Mouse (Mus musculus) midbrain, embryonic 16.5 days (tissue): ENCODE measurements at regions not wholly inside any gene's neighbourhood (a gene's known extent, or its start where the extent isn't known, plus 50 kb on each side); places are given as distances from the start of the nearest gene placed in this dataset.

Source experiments
- ATAC-seq: fragments of 200-750 bp; cut with Nextera tagmentation; 2 replicates; pipeline ENCODE4 v1.8.0; 2017; ENCODE audit warnings: moderate TSS enrichment
- H3K27ac ChIP-seq: fragments of 300-500 bp; sonication (generic); 2 replicates; pipeline ENCODE4 v1.5.1; 2014; ENCODE audit warnings: mild to moderate bottlenecking, low read length, mixed read lengths
- H3K27me3 ChIP-seq: fragments of 300-500 bp; sonication (generic); 2 replicates; pipeline ENCODE4 v1.6.1; 2014; ENCODE audit warnings: low read depth, low read length, mixed read lengths; ENCODE audit not compliant: control insufficient read depth, insufficient read depth
- H3K36me3 ChIP-seq: fragments of 300-500 bp; sonication (generic); 2 replicates; pipeline ENCODE4 v1.6.1; 2014; ENCODE audit warnings: mild to moderate bottlenecking, low read length, moderate library complexity, mixed read lengths; ENCODE audit not compliant: control insufficient read depth, insufficient read depth
- H3K4me1 ChIP-seq: fragments of 300-500 bp; sonication (generic); 2 replicates; pipeline ENCODE4 v1.6.1; 2014; ENCODE audit warnings: mild to moderate bottlenecking, low read length, mixed read lengths; ENCODE audit not compliant: control insufficient read depth, insufficient read depth
- H3K4me2 ChIP-seq: fragments of 300-500 bp; sonication (generic); 2 replicates; pipeline ENCODE4 v1.6.1; 2014; ENCODE audit warnings: mild to moderate bottlenecking, low read length, mixed read lengths
- H3K4me3 ChIP-seq: fragments of 300-500 bp; sonication (generic); 2 replicates; pipeline ENCODE4 v1.5.1; 2014; ENCODE audit warnings: low read depth, mild to moderate bottlenecking, low read length, moderate library complexity, mixed read lengths
- H3K9ac ChIP-seq: fragments of 300-500 bp; sonication (generic); 2 replicates; pipeline ENCODE4 v1.6.1; 2014; ENCODE audit warnings: low read depth, low read length, mixed read lengths
- H3K9me3 ChIP-seq: fragments of 300-500 bp; sonication (generic); replicated peaks from 2 replicates; pipeline ENCODE4 v1.6.1; 2014; ENCODE audit warnings: mild to moderate bottlenecking, low read length, mixed read lengths; ENCODE audit not compliant: control insufficient read depth, poor library complexity, severe bottlenecking
- WGBS: fragments of 180-500 bp; shearing (Covaris S2); extraction: QIAGEN DNeasy Blood & Tissue Kit; methylation state at CpG from one replicate; pipeline ENCODE4 v1.1.7; 2014; 5-methylcytosine and 5-hydroxymethylcytosine counted together

DNA sequence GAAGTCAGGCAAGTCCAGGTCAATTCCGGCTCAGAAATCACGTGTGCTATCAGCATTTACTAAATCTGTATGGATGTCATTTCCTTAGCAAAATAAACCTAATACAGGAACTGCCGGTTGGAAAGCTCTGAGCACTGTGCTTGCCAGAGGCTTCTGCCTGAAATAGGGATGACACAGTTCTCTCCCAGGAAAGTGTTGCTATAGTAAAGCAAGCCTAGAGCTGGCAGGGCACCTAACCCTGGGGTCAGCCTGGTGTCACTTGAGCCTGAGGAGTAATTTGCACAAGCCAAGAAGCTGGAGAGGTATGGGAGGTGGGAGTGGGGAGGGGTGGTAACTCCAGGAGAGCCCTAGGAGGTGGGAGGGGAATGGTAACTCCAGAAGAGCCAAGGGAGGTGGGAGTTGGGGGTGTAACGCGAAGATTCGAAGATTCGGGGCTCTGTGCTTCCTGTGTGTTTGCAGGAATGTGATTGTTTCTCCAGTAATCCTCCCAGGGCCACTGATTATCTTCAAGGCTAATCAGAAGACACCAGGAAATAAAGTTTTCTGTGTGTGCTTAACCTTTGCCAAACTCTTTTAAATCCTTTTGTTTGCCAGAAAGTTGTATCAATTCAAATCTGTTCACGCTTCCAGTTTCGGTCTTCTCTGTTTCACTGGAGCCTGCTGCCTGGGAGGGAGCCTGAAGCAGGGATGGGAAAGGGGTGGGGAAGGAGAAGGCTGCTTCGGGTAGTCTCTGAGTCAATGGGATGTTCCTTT, 111.3 kb downstream of the Cd24a start:
- Histone ChIP-seq H3K4me1 (no peaks in the 10 kb centered on the region), H3K4me2 (no peak overlapping the region), H3K27ac (no peak overlapping the region), H3K27me3 (no peaks in the 10 kb centered on the region), H3K36me3 (no peaks in the 10 kb centered on the region), H3K4me3 (no peak overlapping the region), H3K9ac (no peak overlapping the region), H3K9me3 (no peaks in the 10 kb centered on the region)
- no peak for ATAC-seq
- 19% methylated on average over 10 of the region's 10 CpGs for WGBS

DNA sequence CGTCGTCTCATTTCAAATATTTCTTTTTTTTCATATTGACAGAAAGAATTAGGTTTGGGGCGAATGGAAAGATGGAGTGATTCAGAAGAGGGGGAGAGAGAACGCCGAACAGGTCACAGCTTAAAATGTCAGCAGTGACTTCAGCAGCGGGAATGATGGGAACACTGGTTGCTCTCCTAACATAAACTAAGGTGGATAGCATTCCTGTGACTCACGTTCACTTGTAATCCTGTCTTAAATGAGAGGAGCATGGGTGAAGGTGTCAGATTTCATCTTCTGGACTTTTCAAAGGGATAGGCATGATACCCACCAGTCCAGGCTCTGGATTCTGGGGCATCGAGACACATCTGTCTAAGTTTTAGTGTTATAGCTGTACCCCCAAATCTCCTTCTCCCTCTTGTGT, 111.8 kb downstream of the Cd24a start:
- 40% methylated on average over 8 of the region's 8 CpGs for WGBS
- Histone ChIP-seq H3K4me2 (no peak overlapping the region), H3K36me3 (no peaks in the 10 kb centered on the region), H3K4me1 (no peaks in the 10 kb centered on the region), H3K9me3 (no peaks in the 10 kb centered on the region), H3K4me3 (no peak overlapping the region), H3K27me3 (no peaks in the 10 kb centered on the region), H3K27ac (no peak overlapping the region), H3K9ac (no peak overlapping the region)
- ATAC-seq, result no peak

DNA sequence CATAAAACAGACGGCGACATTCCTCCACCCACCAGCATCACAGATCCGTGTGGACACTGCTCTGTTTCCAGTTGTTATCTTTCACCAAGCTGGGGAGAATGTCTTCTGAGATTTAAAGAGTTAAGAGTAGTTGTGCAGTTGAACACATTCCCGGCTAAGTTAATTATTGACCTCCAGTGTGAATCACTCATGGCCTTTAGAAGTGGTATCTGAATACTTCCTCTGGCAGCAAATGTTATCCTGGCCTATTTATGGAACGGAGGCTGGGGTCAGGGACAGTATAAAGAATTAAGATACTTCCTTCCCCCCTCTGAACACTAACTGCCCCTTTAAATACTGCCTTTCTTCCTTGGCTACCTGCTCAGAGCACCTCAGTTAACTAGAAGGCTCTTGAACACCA, 115.9 kb downstream of the Cd24a start:
- no peaks in the 10 kb centered on the region for H3K4me1 ChIP-seq
- H3K36me3 ChIP-seq, result no peaks in the 10 kb centered on the region
- no peaks in the 10 kb centered on the region for H3K27me3 ChIP-seq
- H3K27ac ChIP-seq, result no peak overlapping the region
- no peaks in the 10 kb centered on the region for H3K9me3 ChIP-seq
- H3K4me3 ChIP-seq, result no peak overlapping the region
- no peak for ATAC-seq
- 75% methylated on average over 5 of the region's 5 CpGs for WGBS
- no peak overlapping the region for H3K9ac ChIP-seq
- no peak overlapping the region for H3K4me2 ChIP-seq

DNA sequence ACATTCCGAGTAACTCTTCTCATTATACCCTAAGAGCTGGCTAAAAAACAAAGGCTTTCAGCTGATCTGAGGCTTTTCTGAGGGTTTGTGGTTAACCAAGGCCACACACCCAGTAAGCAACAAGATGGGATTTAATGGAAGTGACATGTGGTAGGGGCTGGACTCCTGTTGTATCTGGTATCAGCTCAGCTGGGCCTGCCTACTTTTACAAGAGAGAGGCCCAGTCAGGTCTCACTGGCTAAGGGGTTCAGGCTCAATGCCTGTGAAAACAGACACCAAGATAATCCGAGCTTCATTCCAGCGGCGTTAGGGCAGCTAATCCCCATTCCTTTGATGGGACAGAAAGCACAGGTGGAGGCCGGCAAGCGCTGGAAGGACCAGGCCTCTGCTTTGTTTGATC, 116.4 kb downstream of the Cd24a start:
- Histone ChIP-seq H3K9ac (no peak overlapping the region), H3K4me1 (no peaks in the 10 kb centered on the region), H3K27ac (no peak overlapping the region), H3K36me3 (no peaks in the 10 kb centered on the region), H3K9me3 (no peaks in the 10 kb centered on the region), H3K4me2 (no peak overlapping the region), H3K27me3 (no peaks in the 10 kb centered on the region), H3K4me3 (no peak overlapping the region)
- ATAC-seq, result no peak
- WGBS, result 13% methylated on average over 6 of the region's 6 CpGs

DNA sequence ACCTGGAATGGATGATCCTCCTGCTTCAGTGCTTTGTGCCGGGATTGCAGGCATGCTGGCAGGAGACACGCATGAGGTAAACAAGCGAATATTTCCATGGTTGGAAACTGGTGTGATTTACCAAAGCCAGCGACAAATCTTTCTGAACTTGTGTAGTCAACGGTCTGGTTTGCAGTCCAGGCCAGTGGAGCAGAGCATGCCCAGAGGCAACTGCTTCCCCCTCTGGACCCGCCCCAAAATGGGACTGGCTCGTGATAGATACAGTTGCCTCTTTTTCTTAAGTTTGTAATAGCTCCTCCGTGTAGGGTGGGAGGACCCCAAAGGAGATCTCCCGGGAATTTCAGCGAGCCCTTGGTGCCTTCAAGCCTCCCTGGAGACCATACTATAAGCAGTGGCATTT, 117.4 kb downstream of the Cd24a start:
- Histone ChIP-seq H3K4me3 (no peak overlapping the region), H3K4me2 (no peak overlapping the region), H3K27ac (no peak overlapping the region), H3K36me3 (no peaks in the 10 kb centered on the region), H3K9ac (no peak overlapping the region), H3K9me3 (no peaks in the 10 kb centered on the region), H3K4me1 (no peaks in the 10 kb centered on the region), H3K27me3 (no peaks in the 10 kb centered on the region)
- 68% methylated on average over 10 of the region's 10 CpGs for WGBS
- ATAC-seq, result no peak

DNA sequence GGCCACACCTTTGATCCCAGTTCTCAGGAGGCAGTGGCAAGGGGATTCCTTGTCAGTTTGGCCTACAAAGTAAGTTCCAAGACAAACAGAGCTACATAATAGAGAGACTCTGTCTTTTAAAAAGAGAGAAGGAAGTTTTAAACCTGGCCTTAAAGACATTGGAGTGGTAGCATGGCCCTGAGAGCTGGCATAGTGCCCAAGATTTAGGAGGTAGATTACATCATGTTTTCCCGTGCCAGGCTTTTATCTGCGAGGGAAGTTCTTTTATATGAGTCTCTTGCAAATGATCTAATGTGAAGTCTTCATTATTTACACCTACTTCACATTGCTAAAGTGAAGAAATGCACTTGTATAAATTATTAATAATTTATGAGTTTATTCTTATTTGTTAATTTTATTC, 119.8 kb downstream of the Cd24a start:
- H3K4me1 ChIP-seq, result no peaks in the 10 kb centered on the region
- H3K9me3 ChIP-seq, result no peaks in the 10 kb centered on the region
- H3K27ac ChIP-seq, result no peak overlapping the region
- no peak overlapping the region for H3K4me3 ChIP-seq
- no peak overlapping the region for H3K4me2 ChIP-seq
- no peak for ATAC-seq
- no peaks in the 10 kb centered on the region for H3K27me3 ChIP-seq
- H3K9ac ChIP-seq, result no peak overlapping the region
- 56% methylated on average over 2 of the region's 2 CpGs for WGBS
- no peaks in the 10 kb centered on the region for H3K36me3 ChIP-seq

DNA sequence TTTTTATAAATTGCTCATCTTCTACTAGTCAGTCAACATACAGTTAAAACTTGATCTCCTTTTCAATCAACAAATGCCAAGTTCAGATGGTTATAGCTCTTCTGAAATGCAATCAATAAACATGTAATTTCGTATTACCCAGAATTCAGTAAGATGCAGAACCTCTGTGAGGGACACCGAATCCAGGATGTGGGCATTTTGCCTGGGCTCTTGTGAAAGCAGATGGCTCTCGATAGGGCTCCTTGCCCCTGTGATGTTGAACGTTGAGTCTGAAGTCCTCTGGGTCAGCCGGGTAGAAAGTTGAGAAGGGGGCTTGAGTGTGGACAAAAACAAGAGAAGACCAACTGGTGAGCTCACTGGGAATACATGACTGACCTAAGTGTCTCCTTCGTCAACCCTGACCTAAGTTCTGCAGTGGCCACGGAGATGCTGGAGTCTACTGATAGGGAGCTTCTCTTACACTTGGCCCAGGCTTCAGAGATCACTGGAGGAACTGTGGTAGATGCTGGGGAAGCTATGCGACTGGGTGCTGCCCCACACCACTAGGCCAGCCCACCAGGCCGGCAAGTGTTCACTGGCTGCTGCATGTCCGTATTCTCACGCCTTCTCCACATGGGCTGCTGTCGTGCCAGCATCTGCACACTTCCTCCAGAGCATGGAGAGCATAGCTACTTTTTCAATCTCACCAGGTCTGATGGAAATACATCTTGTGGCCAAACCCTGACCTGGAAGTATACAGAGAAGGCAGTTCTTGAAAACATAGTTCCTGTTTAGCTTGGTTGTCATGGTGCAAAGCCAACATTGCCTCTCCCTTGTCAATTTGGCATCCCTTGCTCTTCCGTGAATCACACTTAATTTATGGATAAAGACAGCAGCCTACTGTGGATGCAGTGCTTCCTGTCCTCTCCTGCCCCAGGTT, 122.5 kb downstream of the Cd24a start:
- H3K9me3 ChIP-seq, result no peaks in the 10 kb centered on the region
- H3K27me3 ChIP-seq, result no peaks in the 10 kb centered on the region
- H3K36me3 ChIP-seq, result no peaks in the 10 kb centered on the region
- no peak overlapping the region for H3K4me2 ChIP-seq
- no peak overlapping the region for H3K27ac ChIP-seq
- no peak overlapping the region for H3K4me3 ChIP-seq
- 93% methylated on average over 13 of the region's 13 CpGs for WGBS
- no peak for ATAC-seq
- H3K4me1 ChIP-seq, result no peaks in the 10 kb centered on the region
- H3K9ac ChIP-seq, result no peak overlapping the region

DNA sequence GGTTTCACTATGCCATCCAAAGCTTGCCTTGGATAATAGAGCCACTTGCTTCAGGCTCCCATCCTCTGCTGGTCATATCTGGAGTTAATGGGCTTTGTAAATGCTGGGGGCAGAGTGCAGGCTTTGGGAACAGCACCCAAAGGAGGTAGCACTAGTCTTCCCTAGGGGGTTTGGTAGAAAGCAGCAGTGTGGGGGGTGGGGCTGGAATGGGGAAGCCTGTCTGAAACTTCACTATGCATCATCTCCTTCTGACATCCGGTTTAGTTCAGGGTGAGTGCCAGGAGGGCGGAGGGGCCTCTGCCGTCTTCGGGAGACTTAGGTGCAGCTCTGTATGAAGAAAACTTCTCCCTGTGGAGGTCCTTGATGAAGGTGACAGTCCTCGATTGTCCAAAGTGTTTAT, 124.8 kb downstream of the Cd24a start:
- H3K4me3 ChIP-seq, result no peak overlapping the region
- ATAC-seq, result no peak
- H3K9me3 ChIP-seq, result no peaks in the 10 kb centered on the region
- H3K4me1 ChIP-seq, result no peaks in the 10 kb centered on the region
- H3K36me3 ChIP-seq, result no peaks in the 10 kb centered on the region
- no peak overlapping the region for H3K27ac ChIP-seq
- H3K9ac ChIP-seq, result no peak overlapping the region
- no peaks in the 10 kb centered on the region for H3K27me3 ChIP-seq
- WGBS, result 92% methylated on average over 5 of the region's 5 CpGs
- H3K4me2 ChIP-seq, result no peak overlapping the region
